Mouse (Mus musculus): ENCODE measurements around the gene Olfr58. TPM values are rescaled to one million over a fixed set of nuclear protein-coding genes. Genes with fewer than 3 reads are reported as not detected.
"Not testable (repeated sequence)": the region's sequence is repeated elsewhere in the genome, so short reads cannot be mapped to it uniquely, and the experiment has no call there.

The Olfr58 gene
- polyA plus RNA-seq (2016; fragmentation: Nextera tagmentation; extraction: Ambion mirVana): not detected in 2 replicates

- H3K27me3 ChIP-seq: no peaks in the 10 kb centered on the region
- no peak for ATAC-seq (ENCODE audit: insufficient number of reproducible peaks, insufficient read depth, low FRiP score, low TSS enrichment, low read depth)
- no peaks in the 10 kb centered on the region for H3K4me1 ChIP-seq (replicated peaks)
- H3K4me2 ChIP-seq: no peak within 1 kb of the TSS
- H3K9ac ChIP-seq (replicated peaks): no peak within 1 kb of the TSS
- H3K36me3 ChIP-seq: no peaks in the 10 kb centered on the region
- no peak within 1 kb of the TSS for H3K4me3 ChIP-seq (replicated peaks)
- no peak within 1 kb of the TSS for H3K27ac ChIP-seq
- H3K9me3 ChIP-seq: peaks cover 7% of the 10 kb centered on the region; the same call in 1 of the 2 replicates
These were observed at the start of gene Olfr58 for GRCm38 (mm10) chr9:19779983-19780382. Gene Olfr58 (plus strand): TSS chr9:19780283.

- Histone ChIP-seq H3K4me1 (replicated peaks) (no peaks in the 10 kb centered on the region), H3K27ac (no peak overlapping the region), H3K4me2 (no peak overlapping the region), H3K36me3 (no peaks in the 10 kb centered on the region), H3K4me3 (replicated peaks) (no peak overlapping the region), H3K27me3 (no peaks in the 10 kb centered on the region), H3K9me3 (peaks cover 57% of the 10 kb centered on the region), H3K9ac (replicated peaks) (no peak overlapping the region)
- 84% methylated on average over 14 of the region's 14 CpGs for WGBS
- no peak for ATAC-seq (ENCODE audit: insufficient number of reproducible peaks, insufficient read depth, low FRiP score, low TSS enrichment, low read depth)
These were observed 10.9 kb upstream of the Olfr58 start for GRCm38 (mm10) chr9:19769136-19769535.

GRCm38 (mm10) chr9:19769701-19770100, 10.4 kb upstream of the Olfr58 start:
- H3K27me3 ChIP-seq: no peaks in the 10 kb centered on the region
- H3K9me3 ChIP-seq: peaks cover 52% of the 10 kb centered on the region
- no peak overlapping the region for H3K4me2 ChIP-seq
- no peak overlapping the region for H3K9ac ChIP-seq (replicated peaks)
- no peaks in the 10 kb centered on the region for H3K36me3 ChIP-seq
- ATAC-seq (ENCODE audit: insufficient number of reproducible peaks, insufficient read depth, low FRiP score, low TSS enrichment, low read depth): no peak
- WGBS: 94% methylated on average over 14 of the region's 14 CpGs
- no peak overlapping the region for H3K4me3 ChIP-seq (replicated peaks)
- H3K27ac ChIP-seq: no peak overlapping the region
- H3K4me1 ChIP-seq (replicated peaks): no peaks in the 10 kb centered on the region

DNA sequence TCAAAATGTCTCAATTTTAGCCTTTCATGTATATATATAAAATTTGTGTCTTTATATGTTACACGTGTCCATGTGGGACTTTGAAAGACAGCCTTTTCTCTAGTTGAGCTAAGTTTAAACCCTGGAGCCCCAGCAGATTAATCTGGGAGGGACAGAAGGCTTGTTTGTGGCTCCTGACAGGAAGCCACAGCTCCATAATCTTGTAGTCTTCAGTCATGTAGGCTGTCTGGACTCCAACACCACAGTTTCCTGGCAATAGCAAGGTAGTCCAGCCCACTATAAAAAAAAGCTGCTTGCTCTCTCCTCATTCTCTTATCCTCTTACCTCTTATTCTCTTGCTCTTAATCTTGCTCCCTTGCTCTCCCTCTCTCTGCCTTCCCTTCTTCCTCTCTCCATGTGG, 22.9 kb downstream of the Olfr58 start:
- Histone ChIP-seq H3K27ac (no peak overlapping the region), H3K36me3 (no peaks in the 10 kb centered on the region), H3K9me3 (peaks cover 13% of the 10 kb centered on the region; the same call in 1 of the 2 replicates), H3K4me2 (no peak overlapping the region), H3K27me3 (no peaks in the 10 kb centered on the region), H3K4me3 (replicated peaks) (no peak overlapping the region), H3K9ac (replicated peaks) (no peak overlapping the region), H3K4me1 (replicated peaks) (no peaks in the 10 kb centered on the region)
- WGBS: 82% methylated on average over 1 of the region's 1 CpGs
- no peak for ATAC-seq (ENCODE audit: insufficient number of reproducible peaks, insufficient read depth, low FRiP score, low TSS enrichment, low read depth)

DNA sequence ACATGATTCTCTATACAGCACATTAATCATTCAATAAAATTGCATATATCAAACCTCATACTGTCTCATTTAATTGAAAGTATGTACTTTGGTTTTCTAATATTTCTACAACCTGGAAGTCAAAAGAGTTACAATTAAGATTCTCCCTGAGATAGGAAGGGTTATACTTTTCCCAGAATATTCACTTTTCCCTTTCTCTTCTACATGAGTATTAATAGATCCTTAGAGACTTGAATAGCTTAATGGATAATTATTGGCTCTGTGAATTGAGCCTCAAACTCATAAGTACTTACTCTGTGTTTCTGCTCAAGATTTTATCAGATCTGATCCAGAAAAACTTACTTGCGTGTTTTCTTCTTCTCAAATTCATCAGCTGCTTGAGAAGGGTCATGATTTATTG, 24.5 kb downstream of the Olfr58 start, which contains the start of gene Olfr859:
Olfr859 (plus strand) TSS at position 301 of the 400 bp plus-strand sequence.
- H3K4me3 ChIP-seq (replicated peaks); H3K27me3 ChIP-seq; H3K4me1 ChIP-seq (replicated peaks); H3K27ac ChIP-seq; H3K4me2 ChIP-seq; H3K36me3 ChIP-seq; H3K9ac ChIP-seq (replicated peaks); ATAC-seq (ENCODE audit: insufficient number of reproducible peaks, insufficient read depth, low FRiP score, low TSS enrichment, low read depth): not testable (repeated sequence)
- WGBS: 60% methylated on average over 1 of the region's 1 CpGs
- peaks cover 16% of the 10 kb centered on the region; the same call in 1 of the 2 replicates for H3K9me3 ChIP-seq

Other genes with a start within 250 kb of the Olfr58 start
- not detected in 2 replicates for gene Olfr853, start 239.2 kb upstream of the Olfr58 start, polyA plus RNA-seq (2016; fragmentation: Nextera tagmentation; extraction: Ambion mirVana)
- not detected in 2 replicates for gene Olfr854, start 212.9 kb upstream of the Olfr58 start, polyA plus RNA-seq (2016; fragmentation: Nextera tagmentation; extraction: Ambion mirVana)
- gene Olfr855, start 197.7 kb upstream of the Olfr58 start, polyA plus RNA-seq (2016; fragmentation: Nextera tagmentation; extraction: Ambion mirVana): not detected in 2 replicates
- gene Zfp317, start 158.2 kb upstream of the Olfr58 start, polyA plus RNA-seq (2016; fragmentation: Nextera tagmentation; extraction: Ambion mirVana): 37.2 and 37.5 TPM in 2 replicates
- gene Olfr857, start 70.8 kb upstream of the Olfr58 start, polyA plus RNA-seq (2016; fragmentation: Nextera tagmentation; extraction: Ambion mirVana): not detected in 2 replicates
- not detected in 2 replicates for gene Olfr859, start 24.6 kb downstream of the Olfr58 start, polyA plus RNA-seq (2016; fragmentation: Nextera tagmentation; extraction: Ambion mirVana)
- gene Olfr860, start 69.5 kb downstream of the Olfr58 start, polyA plus RNA-seq (2016; fragmentation: Nextera tagmentation; extraction: Ambion mirVana): not detected in 2 replicates
- not detected in 2 replicates for gene Olfr862, start 107.7 kb downstream of the Olfr58 start, polyA plus RNA-seq (2016; fragmentation: Nextera tagmentation; extraction: Ambion mirVana)
- gene Olfr77, start 136.6 kb downstream of the Olfr58 start, polyA plus RNA-seq (2016; fragmentation: Nextera tagmentation; extraction: Ambion mirVana): 0.20 and 0.27 TPM in 2 replicates
- gene Olfr866, start 247.8 kb downstream of the Olfr58 start, polyA plus RNA-seq (2016; fragmentation: Nextera tagmentation; extraction: Ambion mirVana): not detected in 2 replicates

Measured in limb, embryonic 12.5 days (tissue).